Mouse (Mus musculus) testis, adult 2 months (tissue): Measurements from ENCODE around the gene Rbm20.

ENCODE experiments used
- CTCF ChIP-seq: fragments of 200-500 bp; IDR thresholded peaks from 2 replicates; pipeline ENCODE4 v1.5.1; 2012; ENCODE audit warnings: low read depth, mild to moderate bottlenecking, inconsistent platforms, low read length, moderate library complexity; ENCODE audit not compliant: control insufficient read depth, insufficient read depth, insufficient replicate concordance
- POLR2A ChIP-seq: fragments of 200-500 bp; IDR thresholded peaks from 2 replicates; pipeline ENCODE4 v1.6.1; 2012; ENCODE audit warnings: low read depth, mild to moderate bottlenecking, inconsistent platforms, low read length, moderate library complexity; ENCODE audit not compliant: control insufficient read depth

- no peak for TF ChIP-seq POLR2A
- no peak for TF ChIP-seq CTCF
Measured at GRCm38 (mm10) chr19:53649802-53650201, 27.3 kb upstream of the Rbm20 start.
